Mouse (Mus musculus): Measurements from ENCODE around the gene Dzank1. TPM values are rescaled to one million over a fixed set of nuclear protein-coding genes. Genes with fewer than 3 reads are reported as not detected.
A peak's percentile ranks its signal among the peaks of the same experiment; 100 is the strongest.

The Dzank1 gene
- polyA plus RNA-seq, 1 experiment = 15.4 TPM

- DNase-seq (ENCODE audit: low read depth) = no peak
- TF ChIP-seq POLR2A (IDR thresholded peaks at IDR 0.05; ENCODE audit: borderline replicate concordance, extremely low read depth, insufficient read depth, insufficient read length, poor library complexity, severe bottlenecking) (no peak), CTCF (IDR thresholded peaks at IDR 0.05; ENCODE audit: borderline replicate concordance, extremely low read depth, insufficient read depth, insufficient read length) (no peak)
Measured at GRCm38 (mm10) chr2:144465876-144466575, 61.2 kb downstream of the Dzank1 start.

GRCm38 (mm10) chr2:144464799-144465760 lies 62.1 kb downstream of the Dzank1 start:
- no peak for DNase-seq (ENCODE audit: low read depth)
- TF ChIP-seq CTCF (IDR thresholded peaks at IDR 0.05; ENCODE audit: borderline replicate concordance, extremely low read depth, insufficient read depth, insufficient read length) (no peak), POLR2A (IDR thresholded peaks at IDR 0.05; ENCODE audit: borderline replicate concordance, extremely low read depth, insufficient read depth, insufficient read length, poor library complexity, severe bottlenecking) (no peak)

- no peak for DNase-seq (ENCODE audit: low read depth)
- no peak for TF ChIP-seq CTCF (IDR thresholded peaks at IDR 0.05; ENCODE audit: borderline replicate concordance, extremely low read depth, insufficient read depth, insufficient read length)
- no peak for TF ChIP-seq POLR2A (IDR thresholded peaks at IDR 0.05; ENCODE audit: borderline replicate concordance, extremely low read depth, insufficient read depth, insufficient read length, poor library complexity, severe bottlenecking)
Measured at GRCm38 (mm10) chr2:144464182-144464581, 63.0 kb downstream of the Dzank1 start.

- peak; percentile 96 for DNase-seq (ENCODE audit: low read depth)
- TF ChIP-seq CTCF (IDR thresholded peaks at IDR 0.05; ENCODE audit: borderline replicate concordance, extremely low read depth, insufficient read depth, insufficient read length) = no peak
- TF ChIP-seq POLR2A (IDR thresholded peaks at IDR 0.05; ENCODE audit: borderline replicate concordance, extremely low read depth, insufficient read depth, insufficient read length, poor library complexity, severe bottlenecking) = peak; percentile 28; the same call in 1 of the 2 replicates
Measured at GRCm38 (mm10) chr2:144458975-144459754, 68.0 kb downstream of the Dzank1 start.

GRCm38 (mm10) chr2:144458355-144458754 lies 68.9 kb downstream of the Dzank1 start:
- TF ChIP-seq CTCF (IDR thresholded peaks at IDR 0.05; ENCODE audit: borderline replicate concordance, extremely low read depth, insufficient read depth, insufficient read length) (no peak), POLR2A (IDR thresholded peaks at IDR 0.05; ENCODE audit: borderline replicate concordance, extremely low read depth, insufficient read depth, insufficient read length, poor library complexity, severe bottlenecking) (no peak)
- DNase-seq (ENCODE audit: low read depth) = no peak

- TF ChIP-seq CTCF (IDR thresholded peaks at IDR 0.05; ENCODE audit: borderline replicate concordance, extremely low read depth, insufficient read depth, insufficient read length) (peak; percentile 75; the same call in 1 of the 2 replicates), POLR2A (IDR thresholded peaks at IDR 0.05; ENCODE audit: borderline replicate concordance, extremely low read depth, insufficient read depth, insufficient read length, poor library complexity, severe bottlenecking) (no peak)
- peak; percentile 91 for DNase-seq (ENCODE audit: low read depth)
Measured at GRCm38 (mm10) chr2:144452364-144453008, 74.7 kb downstream of the Dzank1 start.

- no peak for TF ChIP-seq POLR2A (IDR thresholded peaks at IDR 0.05; ENCODE audit: borderline replicate concordance, extremely low read depth, insufficient read depth, insufficient read length, poor library complexity, severe bottlenecking)
- no peak for TF ChIP-seq CTCF (IDR thresholded peaks at IDR 0.05; ENCODE audit: borderline replicate concordance, extremely low read depth, insufficient read depth, insufficient read length)
Measured at GRCm38 (mm10) chr2:144450378-144450777, 76.8 kb downstream of the Dzank1 start.

GRCm38 (mm10) chr2:144446360-144446999 lies 80.7 kb downstream of the Dzank1 start:
- DNase-seq (ENCODE audit: low read depth) = no peak
- TF ChIP-seq CTCF (IDR thresholded peaks at IDR 0.05; ENCODE audit: borderline replicate concordance, extremely low read depth, insufficient read depth, insufficient read length) = no peak
- no peak for TF ChIP-seq POLR2A (IDR thresholded peaks at IDR 0.05; ENCODE audit: borderline replicate concordance, extremely low read depth, insufficient read depth, insufficient read length, poor library complexity, severe bottlenecking)

More at GRCm38 (mm10) chr2:144450378-144450777, 76.8 kb downstream of the Dzank1 start:
- DNase-seq (ENCODE audit: low read depth) = no peak

- peak; percentile 42 for DNase-seq (ENCODE audit: low read depth)
- TF ChIP-seq POLR2A (IDR thresholded peaks at IDR 0.05; ENCODE audit: borderline replicate concordance, extremely low read depth, insufficient read depth, insufficient read length, poor library complexity, severe bottlenecking) = no peak
- no peak for TF ChIP-seq CTCF (IDR thresholded peaks at IDR 0.05; ENCODE audit: borderline replicate concordance, extremely low read depth, insufficient read depth, insufficient read length)
Measured at GRCm38 (mm10) chr2:144441386-144441915, 85.8 kb downstream of the Dzank1 start.
